Mouse (Mus musculus): ENCODE data around the gene Tnnt2. TPM values are rescaled to one million over a fixed set of nuclear protein-coding genes. Genes with fewer than 3 reads are reported as not detected.

Gene Tnnt2
- polyA plus RNA-seq, 1 experiment from 2014 or later, result 7,347 TPM

DNA sequence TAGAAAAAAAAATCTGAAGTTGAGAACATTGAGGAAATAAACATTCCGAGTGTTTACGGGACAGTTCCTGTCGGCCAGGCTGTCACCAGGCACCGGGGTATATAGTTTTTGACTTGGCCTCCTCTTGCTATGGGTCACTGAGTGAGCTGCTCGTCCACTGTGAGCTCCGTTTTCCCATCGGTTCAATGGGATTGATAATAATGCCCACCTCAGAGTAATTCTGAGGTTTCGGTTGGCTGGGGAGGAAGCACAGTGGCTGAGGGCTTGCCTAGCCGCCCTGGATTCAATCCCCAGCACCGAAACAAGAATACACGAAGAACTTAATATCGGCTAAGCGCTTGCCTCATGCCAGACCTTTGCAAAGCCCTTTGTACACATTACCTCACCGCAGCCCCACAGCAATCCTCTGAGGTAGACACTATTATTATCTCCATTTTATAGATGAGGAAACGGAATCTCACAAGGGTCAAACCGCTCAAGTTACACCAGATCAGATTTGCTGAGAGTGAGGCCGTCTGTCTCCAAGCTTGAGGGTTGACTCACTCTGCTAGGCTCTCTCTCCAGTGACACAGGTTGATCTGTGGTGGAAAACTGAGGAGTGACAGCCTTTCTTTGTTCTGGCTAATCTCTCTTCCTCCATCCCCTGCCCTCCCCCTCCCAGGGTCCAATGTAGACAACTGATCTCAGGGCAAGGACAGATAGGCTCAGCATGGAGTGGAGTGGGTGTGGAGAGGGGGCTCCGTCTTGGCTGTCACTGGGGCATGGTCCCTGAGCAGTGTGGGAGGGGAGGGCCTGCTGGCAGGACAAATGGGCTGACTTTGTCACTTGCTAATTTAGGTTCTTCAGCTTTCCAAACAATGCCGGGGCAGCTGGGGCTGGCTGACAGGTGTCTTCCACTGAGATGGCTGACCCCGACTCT is 41.7 kb upstream of the Tnnt2 start:
- H3K27ac ChIP-seq (replicated peaks in 1 of 2; ENCODE audit: control insufficient read depth in 1 of 2, insufficient read depth in 1 of 2, low read depth in 2 of 2, low read length in 2 of 2), result peak overlapping the region; percentile 93 to 96
- peak overlapping the region; percentile 79 for H3K4me2 ChIP-seq (ENCODE audit: low read length)
- H3K36me3 ChIP-seq (ENCODE audit: control insufficient read depth, insufficient read depth, low read length), result no peaks in the 10 kb centered on the region
- 4% methylated on average over 20 of the region's 20 CpGs for WGBS
- no peaks in the 10 kb centered on the region for H3K27me3 ChIP-seq (ENCODE audit: control insufficient read depth, insufficient read depth, low read length)
- H3K4me3 ChIP-seq (ENCODE audit: control insufficient read depth in 1 of 2, insufficient read depth in 1 of 2, low read depth in 1 of 2, low read length in 2 of 2), result peak overlapping the region; percentile 32 to 35
- H3K4me1 ChIP-seq (ENCODE audit: control insufficient read depth in 2 of 2, insufficient read depth in 2 of 2, low read length in 2 of 2), result peaks cover 55 to 73% of the 10 kb centered on the region in 2 experiments
- peak; percentile 67 for ATAC-seq (ENCODE audit: insufficient number of reproducible peaks, insufficient read depth, low FRiP score, low read depth)
- peak overlapping the region; percentile 78 for H3K9ac ChIP-seq (ENCODE audit: low read length)
- H3K9me3 ChIP-seq (ENCODE audit: control insufficient read depth, low read length), result no peaks in the 10 kb centered on the region

DNA sequence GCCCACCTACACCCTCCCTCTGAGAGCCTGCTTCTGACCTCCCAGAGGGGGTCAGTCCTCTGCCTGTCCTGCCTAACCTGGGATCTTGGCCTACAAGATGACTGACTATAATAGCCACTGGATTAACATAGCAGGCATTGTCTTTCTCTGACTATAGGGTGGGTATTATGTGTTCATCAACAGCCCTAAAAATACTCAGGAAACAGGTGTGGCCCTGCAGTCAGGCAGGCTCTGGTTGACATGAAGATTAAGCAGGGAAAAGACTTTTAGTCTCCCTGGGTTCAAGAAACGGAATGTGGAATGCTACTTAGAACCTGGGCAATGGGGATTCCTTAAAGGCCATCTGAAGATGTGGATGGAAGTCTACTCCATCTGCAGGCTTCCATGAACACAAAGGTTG is 37.7 kb upstream of the Tnnt2 start:
- 24% methylated on average over 1 of the region's 1 CpGs for WGBS
- Histone ChIP-seq H3K4me1 (ENCODE audit: control insufficient read depth in 2 of 2, insufficient read depth in 2 of 2, low read length in 2 of 2) (peaks cover 64 to 79% of the 10 kb centered on the region in 2 experiments), H3K9me3 (ENCODE audit: control insufficient read depth, low read length) (no peaks in the 10 kb centered on the region), H3K36me3 (ENCODE audit: control insufficient read depth, insufficient read depth, low read length) (peaks cover 27% of the 10 kb centered on the region), H3K9ac (ENCODE audit: low read length) (peak overlapping the region; percentile 97), H3K4me3 (ENCODE audit: control insufficient read depth in 1 of 2, insufficient read depth in 1 of 2, low read depth in 1 of 2, low read length in 2 of 2) (no peak overlapping the region), H3K4me2 (ENCODE audit: low read length) (peak overlapping the region; percentile 75), H3K27ac (replicated peaks in 1 of 2; ENCODE audit: control insufficient read depth in 1 of 2, insufficient read depth in 1 of 2, low read depth in 2 of 2, low read length in 2 of 2) (peak overlapping the region; percentile 80 to 100), H3K27me3 (ENCODE audit: control insufficient read depth, insufficient read depth, low read length) (no peaks in the 10 kb centered on the region)
- ATAC-seq (ENCODE audit: insufficient number of reproducible peaks, insufficient read depth, low FRiP score, low read depth), result no peak

DNA sequence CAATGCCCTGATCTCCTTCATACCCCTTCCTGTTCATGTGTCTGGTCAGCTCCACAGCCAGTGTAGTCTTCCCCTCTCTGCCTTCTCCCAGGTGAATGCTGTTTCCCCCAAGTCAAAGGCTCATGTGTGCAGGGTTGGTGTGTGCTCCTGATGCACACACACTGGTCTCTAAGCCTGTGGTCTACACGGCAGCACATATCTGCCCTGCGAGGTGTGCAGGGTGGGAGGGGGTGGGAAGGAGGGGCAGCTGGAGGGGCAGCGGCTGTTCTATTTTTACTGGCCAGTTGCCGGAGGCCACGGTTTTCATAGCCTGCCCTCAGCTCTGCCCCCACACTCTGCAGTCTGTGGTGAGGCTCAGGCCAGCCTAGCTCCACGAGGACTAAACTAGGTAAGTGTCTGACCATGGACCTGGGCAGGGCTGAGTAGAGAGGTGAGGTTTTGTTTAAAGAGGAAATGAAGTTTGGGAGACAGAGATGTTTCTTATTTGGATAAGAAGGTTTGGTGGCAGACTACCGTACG is 37.0 kb upstream of the Tnnt2 start:
- H3K9ac ChIP-seq (ENCODE audit: low read length), result peak overlapping the region; percentile 97
- H3K4me2 ChIP-seq (ENCODE audit: low read length), result peak overlapping the region; percentile 75
- H3K4me3 ChIP-seq (ENCODE audit: control insufficient read depth in 1 of 2, insufficient read depth in 1 of 2, low read depth in 1 of 2, low read length in 2 of 2), result peak overlapping the region; percentile 62 to 63
- peaks cover 33% of the 10 kb centered on the region for H3K36me3 ChIP-seq (ENCODE audit: control insufficient read depth, insufficient read depth, low read length)
- H3K9me3 ChIP-seq (ENCODE audit: control insufficient read depth, low read length), result no peaks in the 10 kb centered on the region
- H3K4me1 ChIP-seq (ENCODE audit: control insufficient read depth in 2 of 2, insufficient read depth in 2 of 2, low read length in 2 of 2), result peaks cover 65 to 79% of the 10 kb centered on the region in 2 experiments
- peak; percentile 36 for ATAC-seq (ENCODE audit: insufficient number of reproducible peaks, insufficient read depth, low FRiP score, low read depth)
- H3K27me3 ChIP-seq (ENCODE audit: control insufficient read depth, insufficient read depth, low read length), result no peaks in the 10 kb centered on the region
- 5% methylated on average over 8 of the region's 8 CpGs for WGBS
- H3K27ac ChIP-seq (replicated peaks in 1 of 2; ENCODE audit: control insufficient read depth in 1 of 2, insufficient read depth in 1 of 2, low read depth in 2 of 2, low read length in 2 of 2), result peak overlapping the region; percentile 100

DNA sequence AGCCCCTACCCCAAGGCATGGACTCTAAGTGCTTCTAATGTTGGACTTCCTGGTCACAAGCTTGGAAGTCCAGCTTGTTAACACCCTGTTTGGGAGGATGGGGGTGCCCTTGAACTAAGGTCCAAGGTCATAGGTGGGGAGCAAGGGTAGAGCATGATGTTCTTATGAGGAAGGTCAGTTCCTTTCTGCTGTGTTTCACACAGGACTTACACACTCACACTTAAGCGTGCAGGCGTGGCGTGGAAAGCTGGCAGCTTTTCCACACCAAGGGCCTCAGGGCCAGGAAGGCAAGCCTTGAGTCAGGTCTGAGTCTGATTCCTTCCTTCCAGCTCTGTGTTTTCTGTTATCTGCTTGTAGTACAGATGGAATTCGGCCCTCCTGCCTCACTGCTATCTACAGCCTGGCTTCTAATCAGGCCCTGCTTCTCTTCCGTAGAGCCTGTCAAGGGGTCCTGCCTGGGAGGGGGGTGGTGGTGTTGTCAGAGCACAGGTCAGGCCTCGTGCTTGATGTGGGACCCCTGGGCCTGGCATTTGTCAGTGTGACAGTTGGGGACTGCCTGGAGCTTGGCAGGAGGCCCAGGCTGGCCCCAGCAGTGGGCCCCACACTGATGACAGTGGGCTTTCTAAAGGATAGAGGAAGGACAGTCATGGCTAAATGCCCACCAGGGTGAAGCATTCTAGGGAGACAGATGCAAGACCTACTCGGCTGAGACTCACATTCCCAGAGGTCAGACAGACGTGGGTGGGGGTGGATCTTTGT is 35.8 kb upstream of the Tnnt2 start:
- peaks cover 63 to 79% of the 10 kb centered on the region in 2 experiments for H3K4me1 ChIP-seq (ENCODE audit: control insufficient read depth in 2 of 2, insufficient read depth in 2 of 2, low read length in 2 of 2)
- H3K9ac ChIP-seq (ENCODE audit: low read length), result peak overlapping the region; percentile 97
- peak; percentile 93 for ATAC-seq (ENCODE audit: insufficient number of reproducible peaks, insufficient read depth, low FRiP score, low read depth)
- H3K27me3 ChIP-seq (ENCODE audit: control insufficient read depth, insufficient read depth, low read length), result no peaks in the 10 kb centered on the region
- 6% methylated on average over 8 of the region's 8 CpGs for WGBS
- no peaks in the 10 kb centered on the region for H3K9me3 ChIP-seq (ENCODE audit: control insufficient read depth, low read length)
- peak overlapping the region; percentile 100 for H3K27ac ChIP-seq (replicated peaks in 1 of 2; ENCODE audit: control insufficient read depth in 1 of 2, insufficient read depth in 1 of 2, low read depth in 2 of 2, low read length in 2 of 2)
- peak overlapping the region; percentile 75 for H3K4me2 ChIP-seq (ENCODE audit: low read length)
- H3K4me3 ChIP-seq (ENCODE audit: control insufficient read depth in 1 of 2, insufficient read depth in 1 of 2, low read depth in 1 of 2, low read length in 2 of 2), result peak overlapping the region; percentile 62 to 63
- peaks cover 45% of the 10 kb centered on the region for H3K36me3 ChIP-seq (ENCODE audit: control insufficient read depth, insufficient read depth, low read length)

DNA sequence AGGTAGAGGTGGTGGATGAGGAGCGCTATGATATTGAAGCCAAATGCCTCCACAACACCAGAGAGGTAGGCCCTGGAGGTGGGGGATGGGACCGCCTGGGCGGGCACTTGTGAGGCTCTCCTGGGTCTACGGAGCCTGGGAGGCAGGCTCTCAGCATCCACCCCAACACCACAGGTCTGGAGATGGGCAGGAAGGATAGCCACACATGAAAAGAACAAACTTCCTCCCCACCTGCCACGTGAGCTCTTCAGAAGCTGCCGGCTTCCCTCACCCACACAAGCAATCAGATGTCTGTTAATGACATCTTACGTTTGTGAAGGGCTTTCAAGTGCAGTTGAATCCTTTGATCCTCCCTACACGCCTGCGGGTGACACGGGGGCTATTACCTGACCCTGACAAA is 28.6 kb upstream of the Tnnt2 start:
- WGBS, result 41% methylated on average over 10 of the region's 10 CpGs
- Histone ChIP-seq H3K9ac (ENCODE audit: low read length) (peak overlapping the region; percentile 59), H3K4me2 (ENCODE audit: low read length) (peak overlapping the region; percentile 23), H3K9me3 (ENCODE audit: control insufficient read depth, low read length) (no peaks in the 10 kb centered on the region), H3K27me3 (ENCODE audit: control insufficient read depth, insufficient read depth, low read length) (no peaks in the 10 kb centered on the region), H3K4me1 (ENCODE audit: control insufficient read depth in 2 of 2, insufficient read depth in 2 of 2, low read length in 2 of 2) (peaks cover 37 to 62% of the 10 kb centered on the region in 2 experiments), H3K27ac (replicated peaks in 1 of 2; ENCODE audit: control insufficient read depth in 1 of 2, insufficient read depth in 1 of 2, low read depth in 2 of 2, low read length in 2 of 2) (peak overlapping the region; percentile 17 to 58; a peak in 3 of 4 replicates), H3K36me3 (ENCODE audit: control insufficient read depth, insufficient read depth, low read length) (peaks cover 91% of the 10 kb centered on the region), H3K4me3 (ENCODE audit: control insufficient read depth in 1 of 2, insufficient read depth in 1 of 2, low read depth in 1 of 2, low read length in 2 of 2) (no peak overlapping the region)
- ATAC-seq (ENCODE audit: insufficient number of reproducible peaks, insufficient read depth, low FRiP score, low read depth), result no peak

DNA sequence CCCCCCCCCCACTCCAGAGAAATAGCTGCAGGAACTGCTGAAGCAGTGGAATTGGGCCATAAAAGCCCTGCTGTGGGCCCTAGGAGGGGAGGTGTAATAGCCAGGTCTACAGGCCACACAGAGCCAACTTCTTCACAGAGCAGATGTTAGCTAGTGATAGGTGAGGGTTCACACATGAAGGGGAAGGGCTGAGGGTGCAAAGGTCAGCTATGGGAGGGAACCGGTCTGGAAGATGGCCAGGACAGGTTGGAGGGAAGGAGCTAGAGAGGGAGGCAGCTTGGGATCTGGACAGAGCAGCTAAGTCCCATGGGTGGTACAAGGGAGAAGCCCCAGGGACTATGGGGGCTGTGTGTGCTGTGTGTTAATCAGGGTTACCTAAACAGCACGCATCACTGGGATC is 26.0 kb upstream of the Tnnt2 start:
- no peaks in the 10 kb centered on the region for H3K9me3 ChIP-seq (ENCODE audit: control insufficient read depth, low read length)
- H3K27ac ChIP-seq (replicated peaks in 1 of 2; ENCODE audit: control insufficient read depth in 1 of 2, insufficient read depth in 1 of 2, low read depth in 2 of 2, low read length in 2 of 2), result no peak overlapping the region; a peak in 1 of 4 replicates
- whole genome bisulfite sequencing, result 64% methylated on average over 2 of the region's 2 CpGs
- H3K4me3 ChIP-seq (ENCODE audit: control insufficient read depth in 1 of 2, insufficient read depth in 1 of 2, low read depth in 1 of 2, low read length in 2 of 2), result no peak overlapping the region
- no peaks in the 10 kb centered on the region for H3K27me3 ChIP-seq (ENCODE audit: control insufficient read depth, insufficient read depth, low read length)
- peaks cover 23 to 49% of the 10 kb centered on the region in 2 experiments for H3K4me1 ChIP-seq (ENCODE audit: control insufficient read depth in 2 of 2, insufficient read depth in 2 of 2, low read length in 2 of 2)
- H3K9ac ChIP-seq (ENCODE audit: low read length), result no peak overlapping the region
- no peak overlapping the region for H3K4me2 ChIP-seq (ENCODE audit: low read length)
- 0 out of 2 replicates have a peak, but pooled peaks have one; percentile 8 for ATAC-seq (ENCODE audit: insufficient number of reproducible peaks, insufficient read depth, low FRiP score, low read depth)
- H3K36me3 ChIP-seq (ENCODE audit: control insufficient read depth, insufficient read depth, low read length), result peaks cover 65% of the 10 kb centered on the region

DNA sequence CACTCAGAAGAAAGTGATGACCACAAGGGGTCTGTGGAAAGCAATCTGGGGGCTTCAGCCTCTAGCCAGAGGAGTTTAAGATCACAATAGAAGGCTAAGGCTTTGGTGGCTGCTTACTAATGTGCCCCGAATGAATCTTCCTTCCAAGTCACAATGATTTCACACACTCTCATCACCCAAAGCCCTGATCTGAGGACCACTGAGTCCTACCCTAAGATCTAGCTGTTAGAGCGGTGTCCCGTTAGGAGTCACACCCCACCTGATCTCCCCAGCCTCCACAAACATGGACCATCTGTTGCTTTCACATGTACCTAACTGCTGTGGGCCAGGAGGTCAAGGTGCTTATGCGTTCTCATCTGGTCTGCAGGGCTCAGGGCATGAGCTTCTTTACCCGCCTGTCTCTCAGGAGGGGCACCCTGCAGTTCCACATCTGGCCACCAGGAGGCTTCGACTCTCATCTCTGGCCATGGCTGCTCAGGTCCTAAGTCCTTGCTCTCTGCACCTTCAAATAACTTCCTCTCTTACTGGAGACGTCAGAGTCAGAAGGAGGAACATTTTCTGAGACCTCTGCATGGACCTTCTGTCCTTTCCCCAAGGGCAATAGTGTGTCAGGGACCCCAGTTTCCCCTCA is 25.0 kb upstream of the Tnnt2 start:
- H3K9me3 ChIP-seq (ENCODE audit: control insufficient read depth, low read length), result no peaks in the 10 kb centered on the region
- 0 out of 2 replicates have a peak overlapping the region, but pooled peaks have one; percentile 44 for H3K9ac ChIP-seq (ENCODE audit: low read length)
- H3K4me2 ChIP-seq (ENCODE audit: low read length), result no peak overlapping the region
- ATAC-seq (ENCODE audit: insufficient number of reproducible peaks, insufficient read depth, low FRiP score, low read depth), result 0 out of 2 replicates have a peak, but pooled peaks have one; percentile 27
- WGBS, result 22% methylated on average over 7 of the region's 7 CpGs
- H3K4me3 ChIP-seq (ENCODE audit: control insufficient read depth in 1 of 2, insufficient read depth in 1 of 2, low read depth in 1 of 2, low read length in 2 of 2), result no peak overlapping the region
- peaks cover 19 to 44% of the 10 kb centered on the region in 2 experiments for H3K4me1 ChIP-seq (ENCODE audit: control insufficient read depth in 2 of 2, insufficient read depth in 2 of 2, low read length in 2 of 2)
- H3K27ac ChIP-seq (replicated peaks in 1 of 2; ENCODE audit: control insufficient read depth in 1 of 2, insufficient read depth in 1 of 2, low read depth in 2 of 2, low read length in 2 of 2), result peak overlapping the region; percentile 74 to 85; a peak in 3 of 4 replicates
- no peaks in the 10 kb centered on the region for H3K27me3 ChIP-seq (ENCODE audit: control insufficient read depth, insufficient read depth, low read length)
- H3K36me3 ChIP-seq (ENCODE audit: control insufficient read depth, insufficient read depth, low read length), result peaks cover 55% of the 10 kb centered on the region
